Mouse (Mus musculus) heart, embryonic 15.5 days (tissue): ENCODE results near the gene Sox12. TPM values are rescaled to one million over a fixed set of nuclear protein-coding genes. Genes with fewer than 3 reads are reported as not detected.

Experiments
- ATAC-seq: fragments of 200-750 bp; cut with Nextera tagmentation; replicated peaks from 2 replicates; pipeline ENCODE4 v1.8.0; 2017; ENCODE audit warnings: low read depth, moderate TSS enrichment; ENCODE audit not compliant: insufficient number of reproducible peaks, insufficient read depth, low FRiP score
- H3K27ac ChIP-seq: fragments of 300-500 bp; sonication (generic); 2 replicates; pipeline ENCODE4 v1.5.1; 2015; ENCODE audit warnings: mild to moderate bottlenecking, inconsistent platforms
- H3K27me3 ChIP-seq: fragments of 300-500 bp; sonication (generic); 2 replicates; pipeline ENCODE4 v1.6.1; 2015; ENCODE audit warnings: inconsistent platforms
- H3K36me3 ChIP-seq: fragments of 300-500 bp; sonication (generic); 2 replicates; pipeline ENCODE4 v1.6.1; 2015; ENCODE audit warnings: mild to moderate bottlenecking, inconsistent platforms
- H3K4me1 ChIP-seq: fragments of 300-500 bp; sonication (generic); replicated peaks from 2 replicates; pipeline ENCODE4 v1.6.1; 2015; ENCODE audit warnings: inconsistent platforms
- H3K4me2 ChIP-seq: fragments of 300-500 bp; sonication (generic); 2 replicates; pipeline ENCODE4 v1.6.1; 2015; ENCODE audit warnings: inconsistent platforms, mild to moderate bottlenecking, moderate library complexity
- H3K4me3 ChIP-seq: fragments of 300-500 bp; sonication (generic); 2 replicates; pipeline ENCODE4 v1.5.1; 2015; ENCODE audit warnings: mild to moderate bottlenecking, inconsistent platforms
- H3K9ac ChIP-seq: fragments of 300-500 bp; sonication (generic); 2 replicates; pipeline ENCODE4 v1.6.1; 2015; ENCODE audit warnings: mild to moderate bottlenecking, inconsistent platforms
- H3K9me3 ChIP-seq: fragments of 300-500 bp; sonication (generic); replicated peaks from 2 replicates; pipeline ENCODE4 v1.6.1; 2016; ENCODE audit warnings: inconsistent platforms
- WGBS: fragments of 180-500 bp; shearing (Covaris S2); methylation state at CpG from one replicate; pipeline ENCODE4 v1.1.7; 2015; ENCODE audit warnings: mixed read lengths; 5-methylcytosine and 5-hydroxymethylcytosine counted together
- polyA plus RNA-seq: library from polyadenylated mRNA; unstranded; fragments of >200 nt; fragmentation: Nextera tagmentation; extraction: Ambion mirVana; gene quantifications from 2 replicates; pipeline ENCODE4 v1.2.1, GENCODE M21; 2015

Gene Sox12
- polyA plus RNA-seq, 1 experiment from 2014 or later = 6.5 TPM

GRCm38 (mm10) chr2:152415786-152416185 is 17.9 kb upstream of the Sox12 start:
- H3K27ac ChIP-seq = peak overlapping the region; percentile 98
- WGBS = 94% methylated on average over 3 of the region's 3 CpGs
- no peak for ATAC-seq
- no peaks in the 10 kb centered on the region for H3K27me3 ChIP-seq
- H3K4me3 ChIP-seq = peak overlapping the region; percentile 80; the same call in 1 of the 2 replicates
- H3K36me3 ChIP-seq = no peaks in the 10 kb centered on the region
- peak overlapping the region; percentile 92; the same call in 1 of the 2 replicates for H3K9ac ChIP-seq
- H3K9me3 ChIP-seq = no peaks in the 10 kb centered on the region
- peaks cover 25% of the 10 kb centered on the region for H3K4me1 ChIP-seq
- H3K4me2 ChIP-seq = peak overlapping the region; percentile 70

- WGBS = 18% methylated on average over 4 of the region's 4 CpGs
- Histone ChIP-seq H3K9me3 (no peaks in the 10 kb centered on the region), H3K4me1 (peaks cover 30% of the 10 kb centered on the region), H3K27ac (peak within 1 kb of the TSS; percentile 98), H3K4me3 (peak within 1 kb of the TSS; percentile 80), H3K36me3 (no peaks in the 10 kb centered on the region), H3K27me3 (no peaks in the 10 kb centered on the region), H3K4me2 (peak within 1 kb of the TSS; percentile 70), H3K9ac (peak within 1 kb of the TSS; percentile 92)
- ATAC-seq = no peak
Observed at GRCm38 (mm10) chr2:152415287-152415686, 17.4 kb upstream of the Sox12 start, which contains the start of gene 6820408C15Rik. TSS of gene 6820408C15Rik (plus strand) at chr2:152415587.

- H3K4me3 ChIP-seq = peak within 1 kb of the TSS; percentile 80
- WGBS = under 1% methylated on average over 65 of the region's 65 CpGs
- H3K9me3 ChIP-seq = no peaks in the 10 kb centered on the region
- peak within 1 kb of the TSS; percentile 70 for H3K4me2 ChIP-seq
- no peaks in the 10 kb centered on the region for H3K36me3 ChIP-seq
- peak; percentile 83 for ATAC-seq
- H3K9ac ChIP-seq = peak within 1 kb of the TSS; percentile 92
- peaks cover 36% of the 10 kb centered on the region for H3K4me1 ChIP-seq
- H3K27ac ChIP-seq = peak within 1 kb of the TSS; percentile 98
- H3K27me3 ChIP-seq = no peaks in the 10 kb centered on the region
Observed at GRCm38 (mm10) chr2:152414591-152415165, 16.8 kb upstream of the Sox12 start, which contains the start of gene Zcchc3. TSS of gene Zcchc3 (minus strand) at chr2:152415027.

GRCm38 (mm10) chr2:152413765-152414584 is 16.1 kb upstream of the Sox12 start:
- H3K4me1 ChIP-seq = peaks cover 37% of the 10 kb centered on the region
- H3K9me3 ChIP-seq = no peaks in the 10 kb centered on the region
- 0 out of 2 replicates have a peak, but pooled peaks have one; percentile 1 for ATAC-seq
- no peaks in the 10 kb centered on the region for H3K27me3 ChIP-seq
- H3K4me3 ChIP-seq = peak overlapping the region; percentile 80
- H3K4me2 ChIP-seq = peak overlapping the region; percentile 70
- H3K9ac ChIP-seq = peak overlapping the region; percentile 92
- peak overlapping the region; percentile 98 for H3K27ac ChIP-seq
- under 1% methylated on average over 79 of the region's 86 CpGs for WGBS
- H3K36me3 ChIP-seq = no peaks in the 10 kb centered on the region

GRCm38 (mm10) chr2:152413158-152413764 is 15.4 kb upstream of the Sox12 start:
- Histone ChIP-seq H3K4me1 (peaks cover 37% of the 10 kb centered on the region), H3K27me3 (no peaks in the 10 kb centered on the region), H3K4me2 (peak overlapping the region; percentile 70), H3K27ac (peak overlapping the region; percentile 98), H3K4me3 (peak overlapping the region; percentile 80), H3K36me3 (no peaks in the 10 kb centered on the region), H3K9me3 (no peaks in the 10 kb centered on the region), H3K9ac (peak overlapping the region; percentile 92)
- WGBS = 3% methylated on average over 21 of the region's 21 CpGs
- no peak for ATAC-seq

GRCm38 (mm10) chr2:152412526-152413157 is 14.8 kb upstream of the Sox12 start:
- Histone ChIP-seq H3K27me3 (no peaks in the 10 kb centered on the region), H3K4me3 (peak overlapping the region; percentile 80), H3K9ac (peak overlapping the region; percentile 92), H3K36me3 (no peaks in the 10 kb centered on the region), H3K4me2 (peak overlapping the region; percentile 70), H3K4me1 (peaks cover 37% of the 10 kb centered on the region), H3K27ac (peak overlapping the region; percentile 98), H3K9me3 (no peaks in the 10 kb centered on the region)
- WGBS = 5% methylated on average over 15 of the region's 15 CpGs
- no peak for ATAC-seq

GRCm38 (mm10) chr2:152411471-152411870 is 13.6 kb upstream of the Sox12 start:
- Histone ChIP-seq H3K4me1 (peaks cover 41% of the 10 kb centered on the region), H3K9me3 (no peaks in the 10 kb centered on the region), H3K4me2 (peak overlapping the region; percentile 70), H3K9ac (peak overlapping the region; percentile 40), H3K36me3 (no peaks in the 10 kb centered on the region), H3K27ac (peak overlapping the region; percentile 98), H3K27me3 (no peaks in the 10 kb centered on the region), H3K4me3 (peak overlapping the region; percentile 80)
- 11% methylated on average over 7 of the region's 7 CpGs for WGBS
- no peak for ATAC-seq

GRCm38 (mm10) chr2:152410971-152411371 is 13.1 kb upstream of the Sox12 start:
- Histone ChIP-seq H3K4me2 (peak overlapping the region; percentile 70), H3K9me3 (no peaks in the 10 kb centered on the region), H3K27ac (peak overlapping the region; percentile 98), H3K4me3 (peak overlapping the region; percentile 80), H3K27me3 (no peaks in the 10 kb centered on the region), H3K36me3 (no peaks in the 10 kb centered on the region), H3K4me1 (peaks cover 44% of the 10 kb centered on the region), H3K9ac (peak overlapping the region; percentile 40)
- peak; percentile 67 for ATAC-seq
- WGBS = 4% methylated on average over 15 of the region's 15 CpGs

- 73% methylated on average over 6 of the region's 6 CpGs for WGBS
- H3K9ac ChIP-seq = no peak overlapping the region
- no peak overlapping the region for H3K4me2 ChIP-seq
- no peaks in the 10 kb centered on the region for H3K9me3 ChIP-seq
- peaks cover 46% of the 10 kb centered on the region for H3K4me1 ChIP-seq
- no peaks in the 10 kb centered on the region for H3K27me3 ChIP-seq
- ATAC-seq = no peak
- H3K36me3 ChIP-seq = no peaks in the 10 kb centered on the region
- peak overlapping the region; percentile 98 for H3K27ac ChIP-seq
- H3K4me3 ChIP-seq = no peak overlapping the region
Observed at GRCm38 (mm10) chr2:152409781-152410180, 11.9 kb upstream of the Sox12 start.

- peaks cover 31% of the 10 kb centered on the region for H3K4me1 ChIP-seq
- peak overlapping the region; percentile 45 for H3K4me3 ChIP-seq
- peak overlapping the region; percentile 71 for H3K27ac ChIP-seq
- peak; percentile 93 for ATAC-seq
- no peaks in the 10 kb centered on the region for H3K9me3 ChIP-seq
- peak overlapping the region; percentile 39; the same call in 1 of the 2 replicates for H3K9ac ChIP-seq
- H3K4me2 ChIP-seq = peak overlapping the region; percentile 61
- H3K36me3 ChIP-seq = no peaks in the 10 kb centered on the region
- 0% methylated on average over 19 of the region's 19 CpGs for WGBS
- no peaks in the 10 kb centered on the region for H3K27me3 ChIP-seq
Observed at GRCm38 (mm10) chr2:152406126-152406525, 8.3 kb upstream of the Sox12 start.
